Mouse (Mus musculus): ENCODE data around the gene Axin2.

- no peak for TF ChIP-seq CTCF (IDR thresholded peaks at IDR 0.05)
- TF ChIP-seq EP300 (IDR thresholded peaks at IDR 0.05) = no peak
Observed at GRCm38 (mm10) chr11:108886060-108886459, 34.1 kb upstream of the Axin2 start.
